Mouse (Mus musculus) cerebellum, adult 9-10 months (tissue): ENCODE measurements at regions not wholly inside any gene's neighbourhood (a gene's known extent, or its start where the extent isn't known, plus 50 kb on each side); places are given as distances from the start of the nearest gene placed in this dataset.
A peak's percentile ranks its signal among the peaks of the same experiment; 100 is the strongest.

Experiments used
- DNase-seq: peaks from one replicate; pipeline ENCODE4 v3.0.0; 2022

DNA sequence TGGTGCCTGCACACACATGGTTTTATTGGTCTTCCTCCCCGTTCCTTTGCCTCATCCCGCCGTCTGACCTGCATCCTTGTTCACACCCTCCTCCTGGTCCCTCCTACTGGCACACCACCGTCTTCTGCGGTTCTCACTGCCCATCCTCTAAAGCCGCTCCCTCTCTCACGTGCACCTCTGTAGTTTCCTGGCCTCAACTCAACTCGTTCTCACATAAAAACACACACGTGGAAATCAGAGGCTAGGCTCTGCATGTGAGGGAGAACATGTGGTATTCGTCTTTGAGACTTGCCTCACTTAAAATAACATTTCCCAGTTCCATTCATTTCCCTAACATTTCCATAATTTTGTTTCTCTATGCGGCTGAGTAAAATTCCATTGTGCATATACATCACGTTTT is 69.5 kb downstream of the Aldh8a1 start:
- no peak for DNase-seq

DNA sequence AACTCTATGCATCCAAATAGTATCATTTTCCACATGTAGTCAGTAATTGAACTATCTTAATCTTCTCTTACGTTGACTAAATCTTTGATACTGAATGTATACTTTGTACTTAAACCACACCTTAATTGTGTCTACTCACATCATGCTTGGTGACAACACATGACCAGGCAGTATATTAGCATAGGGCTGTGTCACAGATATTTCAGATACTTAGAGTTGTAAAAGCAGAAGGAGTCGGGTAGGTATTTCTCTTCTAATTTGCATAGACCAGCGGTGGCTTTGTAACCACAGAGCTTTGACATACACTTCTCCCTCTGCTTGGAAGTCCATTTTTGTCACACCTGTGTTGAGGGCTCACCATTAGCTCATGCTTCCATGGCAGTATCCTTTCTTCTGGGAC is 71.0 kb downstream of the Aldh8a1 start:
- DNase-seq, result no peak

DNA sequence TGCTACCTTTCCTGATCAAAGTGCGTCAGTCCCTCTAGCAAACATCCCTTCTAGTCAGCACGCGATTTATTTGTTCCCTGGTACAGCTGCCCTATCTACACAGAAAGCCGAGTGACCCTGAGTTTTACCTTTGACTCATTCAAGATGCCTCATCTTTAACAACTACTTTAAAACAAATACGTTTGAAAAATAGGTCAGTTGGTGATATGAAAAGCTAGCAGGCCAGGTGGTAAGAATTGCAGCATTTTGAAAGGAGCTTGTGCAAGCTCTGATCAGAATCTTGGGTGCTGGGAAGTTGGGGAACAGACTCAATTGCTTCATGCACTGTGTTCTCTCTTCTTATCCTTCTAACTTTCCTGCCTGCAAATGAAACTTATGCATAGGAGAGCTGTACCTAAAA is 71.9 kb downstream of the Aldh8a1 start:
- no peak for DNase-seq

DNA sequence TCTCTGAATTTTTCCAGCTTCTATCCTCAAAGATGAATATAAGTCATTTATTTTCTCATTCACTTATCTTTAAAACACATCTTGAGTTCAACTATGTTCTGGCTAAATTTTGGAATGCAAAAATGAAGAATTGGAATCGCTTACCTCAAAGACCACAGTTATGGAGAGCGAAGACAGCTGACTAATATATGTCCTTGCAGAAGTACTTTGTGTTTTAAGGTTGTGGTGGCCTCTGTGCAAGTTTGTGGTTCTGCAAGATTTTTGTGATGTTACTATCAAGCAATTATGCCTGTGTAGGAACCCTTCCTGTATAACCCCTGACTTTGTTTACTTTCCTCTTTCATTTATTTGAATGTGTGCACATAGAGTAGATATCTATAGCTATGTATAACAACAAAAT is 75.5 kb downstream of the Aldh8a1 start:
- DNase-seq, result no peak

DNA sequence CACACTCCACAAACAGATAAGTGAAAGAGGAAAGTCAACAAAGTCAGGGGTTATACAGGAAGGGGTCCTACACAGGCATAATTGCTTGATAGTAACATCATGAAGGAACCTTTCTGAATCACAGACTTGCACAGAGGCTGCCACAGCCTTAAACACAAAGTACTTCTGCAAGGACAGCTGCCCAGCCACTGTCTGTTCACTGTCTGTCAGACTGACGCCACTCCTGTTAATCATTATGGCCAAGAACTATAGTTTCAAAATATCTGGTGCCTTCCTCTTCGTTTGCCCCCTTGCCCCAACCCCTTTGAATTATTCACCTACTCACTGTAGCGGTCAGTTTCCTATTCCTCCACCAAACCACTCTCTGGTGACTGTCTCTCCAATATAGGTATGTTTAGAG is 76.4 kb downstream of the Aldh8a1 start:
- DNase-seq, result no peak

DNA sequence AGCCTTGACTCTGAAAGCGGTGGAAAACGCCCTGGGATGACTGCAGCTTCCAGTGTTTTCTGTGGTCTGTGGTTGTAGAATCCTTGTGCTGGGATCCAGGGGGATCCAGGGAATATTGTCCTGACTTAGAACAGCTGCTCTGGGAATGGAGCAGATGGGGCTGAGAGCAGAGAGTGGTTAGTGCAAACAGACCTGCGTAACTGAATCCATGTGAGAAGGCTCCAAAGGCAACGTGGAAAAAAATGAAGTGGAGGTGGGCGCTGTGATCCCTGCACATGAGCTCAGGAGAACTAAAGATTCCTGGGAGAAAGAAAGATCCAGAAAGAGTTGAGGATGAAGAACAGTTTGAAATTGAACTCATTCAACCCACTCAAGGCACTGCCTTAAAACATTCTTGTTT is 77.1 kb downstream of the Aldh8a1 start:
- no peak for DNase-seq

GRCm38 (mm10) chr10:21454757-21455156 is 77.7 kb downstream of the Aldh8a1 start:
- no peak for DNase-seq

DNA sequence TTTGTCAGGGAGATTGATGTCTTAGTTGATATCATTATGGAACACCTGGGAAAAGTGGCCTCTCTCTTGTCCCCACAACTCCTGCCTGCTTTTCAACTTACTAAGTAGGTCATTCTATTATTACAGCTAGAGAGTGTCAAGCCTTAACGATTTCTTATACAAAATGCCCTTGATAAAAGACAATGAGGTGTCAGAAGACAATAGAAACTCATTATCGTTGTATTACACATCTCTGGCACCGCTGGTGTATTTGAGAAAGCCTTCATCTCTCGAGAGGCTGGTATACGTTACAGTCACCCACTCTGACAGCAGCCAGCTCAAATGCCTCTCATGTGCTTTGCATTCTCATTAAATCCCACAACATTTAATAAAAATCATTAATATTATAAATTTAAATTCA is 78.8 kb downstream of the Aldh8a1 start:
- DNase-seq, result no peak

- no peak for DNase-seq
These were observed 79.3 kb downstream of the Aldh8a1 start for GRCm38 (mm10) chr10:21456359-21456758.

- no peak for DNase-seq
These were observed 79.9 kb downstream of the Aldh8a1 start for GRCm38 (mm10) chr10:21456991-21457390.

GRCm38 (mm10) chr10:21458608-21459007 is 81.5 kb downstream of the Aldh8a1 start:
- DNase-seq, result no peak

DNA sequence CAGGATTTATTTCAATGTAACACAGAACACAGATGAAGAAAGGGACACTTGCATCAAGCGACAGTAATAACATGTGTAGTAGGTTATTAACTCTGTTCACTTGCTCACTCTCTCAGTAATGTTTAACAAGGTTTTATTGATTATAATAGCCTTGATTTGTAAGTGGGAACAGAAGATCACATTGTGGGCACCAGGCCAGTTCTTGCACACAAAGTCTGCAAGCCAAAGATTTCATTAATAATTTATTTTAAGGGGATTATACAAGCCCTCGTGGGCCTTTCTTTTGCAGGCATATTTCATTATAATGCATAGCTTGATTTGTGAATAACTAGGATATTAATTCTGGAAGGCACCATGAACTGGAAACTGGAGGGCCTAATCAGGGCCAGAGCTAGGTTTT is 83.0 kb downstream of the Aldh8a1 start:
- DNase-seq, result no peak

DNA sequence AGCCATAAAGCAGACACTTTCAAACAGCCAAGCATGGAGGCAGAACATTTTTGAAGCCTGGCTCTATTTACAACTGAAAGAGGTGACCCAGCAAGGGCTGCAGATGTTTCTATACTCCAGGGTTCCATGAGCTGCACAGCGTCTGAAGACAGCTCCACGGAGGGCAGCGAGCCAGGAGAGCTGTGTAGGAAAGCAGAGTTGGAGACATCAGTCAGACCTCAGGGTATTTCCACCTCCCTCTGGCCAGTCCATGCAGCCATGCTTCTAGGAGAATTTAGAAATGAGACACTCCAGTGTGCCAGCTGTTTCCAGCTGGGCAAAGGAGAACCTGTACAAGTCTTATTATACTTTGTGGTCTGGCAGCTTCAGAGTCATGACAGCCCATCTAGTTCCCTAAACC is 85.8 kb downstream of the Aldh8a1 start:
- DNase-seq, result no peak

DNA sequence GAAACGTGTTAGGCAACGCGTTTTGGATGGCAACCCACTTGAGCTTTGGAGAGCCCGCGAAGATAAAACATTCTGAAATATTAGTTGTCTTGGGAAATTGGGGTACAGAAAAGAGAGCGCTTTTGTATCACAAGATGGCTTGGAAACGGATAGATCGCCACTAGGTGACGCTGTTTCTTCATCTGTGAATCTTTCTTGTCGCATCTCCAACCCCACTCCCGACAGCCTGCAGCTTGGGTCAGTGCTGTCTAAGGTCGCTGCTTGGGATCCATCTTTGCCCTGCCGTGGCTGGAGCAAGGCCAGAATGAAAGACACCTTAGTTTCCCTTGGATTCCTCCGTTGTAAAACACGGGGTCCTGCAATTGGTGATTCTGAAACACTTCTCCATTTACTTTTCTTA is 88.3 kb downstream of the Aldh8a1 start:
- DNase-seq, result peak; percentile 85

- no peak for DNase-seq
These were observed 88.8 kb downstream of the Aldh8a1 start for GRCm38 (mm10) chr10:21465806-21466377.

GRCm38 (mm10) chr10:21467425-21468085 is 90.5 kb downstream of the Aldh8a1 start:
- no peak for DNase-seq

- DNase-seq, result no peak
These were observed 91.3 kb downstream of the Aldh8a1 start for GRCm38 (mm10) chr10:21468421-21468820.

DNA sequence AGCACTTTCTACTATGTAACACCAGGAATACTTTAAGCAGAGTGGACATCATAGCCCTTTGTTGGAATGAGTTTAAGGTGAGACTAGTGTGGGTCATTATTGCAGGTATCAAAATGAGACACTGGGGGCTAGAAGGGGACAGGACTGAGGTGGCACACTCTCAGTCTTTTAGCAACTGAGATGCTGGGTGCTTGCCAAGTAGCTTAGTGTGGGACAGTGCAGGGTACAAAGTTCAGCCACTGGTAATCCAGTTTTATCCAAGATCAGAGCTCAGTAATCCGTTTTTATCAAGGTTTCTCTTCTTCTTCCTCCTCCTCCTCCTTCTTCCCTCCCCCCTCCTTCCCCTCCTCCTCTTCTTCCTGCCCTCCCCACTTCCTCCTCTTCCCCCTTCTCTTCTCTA is 92.9 kb downstream of the Aldh8a1 start:
- DNase-seq, result no peak

DNA sequence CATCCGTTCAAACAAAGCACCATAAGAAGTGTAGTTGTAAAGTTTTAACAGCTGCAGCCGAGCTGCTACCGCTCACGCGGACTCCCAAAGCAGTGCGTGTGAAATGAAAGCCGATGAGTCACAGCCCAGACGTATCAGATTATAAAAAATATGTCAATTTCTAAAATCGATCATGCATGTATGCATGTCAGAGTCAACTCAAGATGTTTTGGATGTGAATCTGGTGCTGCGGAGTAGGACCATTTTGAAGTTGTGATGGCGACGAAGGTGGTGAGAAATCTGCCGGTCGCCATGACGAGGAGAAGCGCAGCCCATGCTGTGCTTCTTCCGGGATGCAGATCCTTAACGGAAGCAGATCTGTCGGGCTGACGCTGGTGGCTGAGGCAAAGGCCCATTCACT is 93.5 kb downstream of the Aldh8a1 start:
- no peak for DNase-seq

DNA sequence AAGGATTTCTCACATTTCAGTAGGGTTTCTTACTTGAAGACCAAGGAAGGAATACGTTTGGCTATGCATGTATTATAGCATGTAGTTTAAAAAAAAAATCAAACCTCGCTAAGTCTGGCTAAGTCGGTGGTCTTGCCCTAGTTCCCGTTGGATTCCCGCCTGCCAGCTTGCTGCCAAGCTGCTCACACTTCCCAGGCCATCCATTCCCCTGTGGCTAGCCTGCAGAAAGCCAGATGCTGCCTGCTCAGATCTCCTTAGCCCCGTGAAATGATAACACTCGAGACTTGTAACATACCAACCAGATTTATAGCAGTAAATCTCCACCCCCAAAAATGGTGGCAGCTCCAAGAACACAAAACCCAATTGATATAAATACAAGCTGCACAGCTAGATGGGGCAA is 97.2 kb downstream of the Aldh8a1 start:
- no peak for DNase-seq

GRCm38 (mm10) chr10:21478004-21478403 is 100.9 kb downstream of the Aldh8a1 start:
- no peak for DNase-seq

DNA sequence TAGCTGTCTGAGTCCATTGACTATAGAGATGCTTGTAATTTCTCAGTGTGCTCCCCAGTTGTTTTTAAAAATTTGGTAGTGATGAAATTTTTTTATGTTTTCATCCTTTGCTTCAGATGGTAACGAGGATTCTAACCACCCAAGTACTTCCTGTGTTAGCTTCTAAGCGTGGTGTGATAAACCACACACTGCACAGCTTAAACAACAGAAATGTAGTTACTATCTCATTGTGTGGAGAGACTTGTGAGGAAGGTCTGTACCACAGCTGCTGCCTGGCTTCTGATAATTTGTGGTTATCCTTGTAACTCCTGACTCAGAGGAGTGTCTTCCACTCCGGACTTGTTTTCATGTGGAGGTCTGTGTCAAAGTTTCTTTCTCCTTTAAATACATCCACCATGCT is 102.3 kb downstream of the Aldh8a1 start:
- DNase-seq, result no peak

DNA sequence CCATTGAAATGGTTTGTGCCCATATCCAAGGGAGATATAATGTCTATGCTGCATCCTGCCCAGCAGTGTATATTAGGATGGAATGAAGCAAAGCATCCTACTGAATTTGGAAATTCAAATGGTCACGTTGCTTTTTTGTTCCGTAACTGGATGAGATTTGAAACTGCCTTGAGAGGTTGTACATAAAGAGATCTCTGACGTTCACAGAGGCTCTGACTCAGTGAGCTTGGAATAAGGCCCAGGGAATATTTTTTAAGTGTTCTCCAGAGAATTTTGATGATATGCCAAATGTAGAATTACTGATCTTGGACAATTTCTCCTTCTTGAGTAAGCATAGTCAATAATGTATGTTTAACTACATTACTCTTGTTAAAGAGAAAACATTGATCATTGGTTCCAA is 104.2 kb downstream of the Aldh8a1 start:
- DNase-seq, result no peak

GRCm38 (mm10) chr10:21482055-21482454 is 105.0 kb downstream of the Aldh8a1 start:
- no peak for DNase-seq

DNA sequence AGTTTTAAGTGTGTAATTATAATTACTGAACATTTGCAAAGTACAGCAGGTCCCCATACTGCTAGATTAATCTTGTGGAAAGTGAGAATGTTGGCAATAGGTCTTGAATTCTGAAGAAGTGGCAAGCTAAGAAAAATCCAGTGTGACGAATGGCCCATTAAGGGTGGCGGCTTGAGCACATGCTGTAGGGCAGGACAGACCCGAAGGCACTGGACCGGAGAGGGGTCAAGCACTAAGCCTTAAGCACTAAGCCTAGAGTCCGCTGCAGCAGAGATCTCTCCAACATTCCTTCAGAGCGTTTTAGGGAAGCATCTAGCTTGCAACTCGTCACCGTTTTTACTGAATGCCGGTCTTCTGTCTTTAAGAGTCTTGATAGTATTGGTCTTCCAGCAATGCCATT is 105.6 kb downstream of the Aldh8a1 start:
- no peak for DNase-seq
